Mouse (Mus musculus) cerebral cortex, adult 2 months (tissue): ENCODE measurements around the gene Fam171b.

Source experiments
- WGBS: fragments of 180-500 bp; shearing (Covaris S2); methylation state at CpG from one replicate; pipeline ENCODE4 v1.1.7; 2018; 5-methylcytosine and 5-hydroxymethylcytosine counted together

The Fam171b gene

DNA sequence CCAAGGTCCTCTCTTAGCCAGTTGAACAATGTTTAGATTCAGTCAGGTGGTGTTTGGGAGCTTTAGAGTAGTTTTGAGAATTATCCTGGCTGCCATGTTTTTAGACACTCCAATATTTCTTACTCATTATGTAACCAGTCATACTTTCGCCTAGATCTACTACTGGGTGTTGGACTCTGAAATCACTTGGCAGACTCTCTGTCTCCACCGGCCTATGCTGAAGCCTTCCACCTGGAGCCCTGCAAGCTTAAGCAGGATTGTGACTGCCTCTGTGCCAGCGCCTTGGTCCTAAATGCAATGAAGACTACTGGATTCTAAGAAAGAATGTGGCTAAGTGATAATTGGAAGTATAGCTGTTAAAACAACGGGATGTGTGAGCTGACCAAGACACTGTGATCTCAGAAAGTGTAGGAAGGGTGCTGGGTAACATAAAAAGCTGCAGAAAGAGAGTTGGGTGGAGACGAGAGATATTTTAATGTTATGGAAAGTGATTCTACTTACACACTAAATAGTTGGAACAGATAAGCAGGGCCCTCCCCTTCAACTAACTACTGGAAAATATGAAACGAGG lies 71.5 kb downstream of the Fam171b start:
- 52% methylated on average over 6 of the region's 6 CpGs for WGBS

DNA sequence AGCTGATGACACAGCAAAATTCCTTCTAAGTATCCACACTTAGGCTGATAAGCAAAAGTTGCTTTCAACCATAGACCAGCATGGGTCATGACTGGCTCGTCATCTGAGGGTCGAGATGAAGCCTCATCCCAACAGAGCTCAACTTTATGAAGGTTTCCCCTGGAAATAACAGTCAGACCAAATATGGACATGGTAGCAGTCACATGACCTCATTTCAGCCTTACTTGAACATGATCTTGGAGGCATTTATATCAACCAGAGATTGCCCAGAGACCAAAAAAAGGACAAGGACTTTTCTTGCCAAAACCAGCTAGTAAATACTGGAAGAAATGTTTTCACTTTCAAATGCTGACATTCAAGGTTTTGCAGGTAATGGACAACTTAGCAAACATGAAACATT lies 81.3 kb downstream of the Fam171b start:
- WGBS = 91% methylated on average over 2 of the region's 2 CpGs

DNA sequence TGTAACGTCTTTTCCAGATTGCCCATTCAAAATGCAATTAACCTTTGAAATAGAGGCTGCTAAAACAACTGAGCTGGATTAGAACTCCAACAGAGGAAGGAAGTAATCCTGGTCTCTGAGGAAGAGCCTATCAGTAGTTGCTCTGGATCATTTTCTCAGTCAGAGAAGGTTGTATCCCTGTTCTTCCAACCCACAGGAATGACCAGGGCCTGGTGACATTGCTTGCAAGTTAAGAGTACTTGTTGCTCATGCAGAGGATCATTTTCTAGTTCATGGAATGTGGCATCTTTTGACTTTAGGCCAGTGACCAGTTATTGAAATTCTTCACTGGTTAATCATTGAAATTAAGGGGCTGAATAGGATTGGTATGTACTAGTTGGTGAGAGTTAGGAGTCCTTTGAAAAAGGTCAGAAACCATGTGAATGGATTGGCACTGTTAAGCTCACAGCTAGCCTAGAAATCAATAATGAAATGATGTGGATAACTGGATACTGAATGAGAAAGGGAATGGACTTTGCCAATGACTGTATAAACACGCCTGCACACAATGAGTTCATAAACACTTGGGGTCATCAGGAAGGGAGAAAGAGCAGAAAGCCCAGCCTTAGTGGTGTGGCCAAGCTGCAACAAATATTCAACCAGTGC lies 89.6 kb downstream of the Fam171b start:
- 72% methylated on average over 2 of the region's 2 CpGs for WGBS

DNA sequence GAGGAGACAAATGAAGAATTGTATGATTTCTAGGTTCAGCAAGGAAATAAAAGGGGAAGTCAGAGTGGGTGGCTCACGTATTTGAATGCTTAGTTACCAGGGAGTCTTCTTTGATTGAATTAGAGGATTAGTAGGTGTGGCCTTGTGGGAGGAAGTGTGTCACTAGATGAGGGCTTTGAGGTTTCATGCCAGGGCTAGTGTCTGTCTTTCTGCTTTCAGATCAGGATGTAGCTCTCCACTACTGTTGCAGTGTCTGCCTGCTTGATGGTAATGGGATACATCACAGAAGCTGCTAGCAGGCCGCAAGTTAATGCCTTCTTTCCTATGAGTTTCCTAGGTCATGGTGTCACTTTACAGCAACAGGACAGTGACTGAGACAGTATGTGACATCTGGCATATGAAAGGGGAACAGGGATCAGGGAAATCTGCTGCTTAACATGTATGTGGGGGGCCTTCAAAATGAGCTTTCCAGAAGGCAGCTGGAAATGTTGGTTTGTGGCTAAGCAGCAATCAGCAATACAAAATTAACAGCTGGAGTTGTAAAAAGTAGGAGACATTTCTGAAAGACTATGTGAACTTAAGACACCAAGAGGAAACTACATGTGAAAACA lies 117.1 kb downstream of the Fam171b start:
- 55% methylated on average over 2 of the region's 2 CpGs for WGBS
